Mouse (Mus musculus) R1 (cell line): Measurements from ENCODE around the gene Kalrn.

Experiments used
- DNase-seq: peaks from one replicate; pipeline ENCODE4 v3.0.0-alpha.2; 2018; ENCODE audit warnings: low read depth, low spot score

Kalrn gene

GRCm38 (mm10) chr16:34039736-34040135 lies 533.6 kb downstream of the Kalrn start:
- no peak for DNase-seq

- DNase-seq = no peak
Observed at GRCm38 (mm10) chr16:34036327-34037047, 536.8 kb downstream of the Kalrn start.

- no peak for DNase-seq
Observed at GRCm38 (mm10) chr16:34035780-34036179, 537.6 kb downstream of the Kalrn start.

GRCm38 (mm10) chr16:34034267-34034666 lies 539.1 kb downstream of the Kalrn start:
- peak; percentile 14 for DNase-seq

GRCm38 (mm10) chr16:34032011-34032645 lies 541.2 kb downstream of the Kalrn start:
- no peak for DNase-seq

GRCm38 (mm10) chr16:34031565-34031964 lies 541.8 kb downstream of the Kalrn start:
- DNase-seq = no peak

GRCm38 (mm10) chr16:34030379-34030778 lies 543.0 kb downstream of the Kalrn start:
- DNase-seq = peak; percentile 13

GRCm38 (mm10) chr16:34029790-34030189 lies 543.5 kb downstream of the Kalrn start:
- no peak for DNase-seq

GRCm38 (mm10) chr16:34017241-34017640 lies 556.1 kb downstream of the Kalrn start:
- DNase-seq = no peak

GRCm38 (mm10) chr16:34011991-34012845 lies 561.1 kb downstream of the Kalrn start:
- no peak for DNase-seq

- DNase-seq = no peak
Observed at GRCm38 (mm10) chr16:34009567-34009966, 563.8 kb downstream of the Kalrn start.

- DNase-seq = no peak
Observed at GRCm38 (mm10) chr16:34005986-34006385, 567.3 kb downstream of the Kalrn start.

GRCm38 (mm10) chr16:34004128-34004578 lies 569.2 kb downstream of the Kalrn start:
- no peak for DNase-seq

- no peak for DNase-seq
Observed at GRCm38 (mm10) chr16:34003566-34004127, 569.7 kb downstream of the Kalrn start.

GRCm38 (mm10) chr16:34000715-34001114 lies 572.6 kb downstream of the Kalrn start:
- no peak for DNase-seq

GRCm38 (mm10) chr16:33999388-33999787 lies 573.9 kb downstream of the Kalrn start:
- DNase-seq = peak; percentile 71

GRCm38 (mm10) chr16:33998011-33998410 lies 575.3 kb downstream of the Kalrn start:
- DNase-seq = no peak

GRCm38 (mm10) chr16:33996030-33996429 lies 577.3 kb downstream of the Kalrn start:
- peak; percentile 79 for DNase-seq

GRCm38 (mm10) chr16:33995496-33995895 lies 577.8 kb downstream of the Kalrn start:
- DNase-seq = no peak

- no peak for DNase-seq
Observed at GRCm38 (mm10) chr16:33994321-33994720, 579.0 kb downstream of the Kalrn start.

- DNase-seq = peak; percentile 30
Observed at GRCm38 (mm10) chr16:33990712-33991111, 582.6 kb downstream of the Kalrn start.

GRCm38 (mm10) chr16:33989106-33989505 lies 584.2 kb downstream of the Kalrn start:
- no peak for DNase-seq
